Mouse (Mus musculus): ENCODE results near the gene Atp5s. TPM values are rescaled to one million over a fixed set of nuclear protein-coding genes. Genes with fewer than 3 reads are reported as not detected.

Gene Atp5s
- total RNA-seq (2014; fragmentation: Nextera tagmentation) (66.9 and 83.2 TPM in 2 replicates), total RNA-seq (2017) (15.9 and 19.6 TPM in 2 replicates), polyA plus RNA-seq (2012) (8.2 and 12.1 TPM in 2 replicates)

DNA sequence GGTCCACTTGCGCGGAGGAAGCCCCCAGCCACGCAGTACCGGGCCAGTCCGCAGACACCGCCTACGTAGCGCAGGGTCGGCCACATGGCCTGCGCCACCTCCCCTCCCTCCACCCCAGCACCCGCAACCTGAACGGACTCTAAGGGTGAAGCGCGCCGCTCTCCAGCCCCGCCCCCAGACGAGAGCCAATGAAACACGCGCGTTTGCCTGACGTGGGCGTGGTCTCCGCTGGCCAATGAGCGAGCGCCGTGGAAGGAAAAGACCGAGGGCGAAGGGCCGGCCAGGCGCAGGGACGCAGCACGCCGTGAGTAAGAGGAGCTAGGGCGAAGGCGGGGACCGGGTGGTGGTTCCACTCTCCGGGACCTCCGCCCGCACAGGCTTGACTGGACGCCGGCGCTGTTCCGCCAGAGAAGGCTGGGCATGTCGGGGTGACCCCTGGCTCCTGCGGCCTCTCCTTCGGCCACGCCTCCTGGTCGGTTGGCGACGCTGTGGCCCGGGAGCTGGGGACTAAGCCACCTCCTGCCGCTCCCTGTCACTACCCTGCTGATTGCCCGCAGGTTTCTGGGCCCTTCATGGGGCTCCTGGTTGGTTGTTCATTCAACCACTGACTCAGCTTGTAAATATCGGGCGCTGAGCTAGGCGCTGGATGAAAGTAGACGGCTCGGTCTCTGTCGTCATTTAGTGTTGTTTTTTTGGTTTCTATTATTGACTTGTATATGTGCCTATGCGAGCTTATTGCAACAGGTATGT lies at the start of gene Atp5s, which contains the start of gene L2hgdh:
TSS of gene Atp5s (plus strand) at position 240 of the 750 bp plus-strand sequence.
TSS of gene L2hgdh (minus strand) at position 163 of the 750 bp plus-strand sequence.
- peak; percentile 91 for ATAC-seq (ENCODE audit: extremely low read depth, insufficient number of reproducible peaks, low FRiP score, poor library complexity, severe bottlenecking)
- Histone ChIP-seq H3K4me1 (ENCODE audit: insufficient read depth, low read depth, low read length) (peaks cover 27% of the 10 kb centered on the region), H3K9me3 (replicated peaks) (peaks cover 1% of the 10 kb centered on the region), H3K36me3 (replicated peaks) (peaks cover 40% of the 10 kb centered on the region), H3K27me3 (ENCODE audit: insufficient read depth, low read length) (no peaks in the 10 kb centered on the region), H3K4me3 (ENCODE audit: low read depth, low read length) (peak within 1 kb of the TSS; percentile 81)
- peak; percentile 98 for DNase-seq (ENCODE audit: low spot score)
- TF ChIP-seq POLR2AphosphoS5 (IDR thresholded peaks at IDR 0.05; ENCODE audit: insufficient replicate concordance, low read depth, low read length), result no peak

GRCm38 (mm10) chr12:69676157-69676556 lies 48.6 kb upstream of the Atp5s start:
- no peak overlapping the region for H3K4me3 ChIP-seq (ENCODE audit: low read depth, low read length)
- TF ChIP-seq GATA1 (IDR thresholded peaks at IDR 0.05; ENCODE audit: borderline replicate concordance, low read length) (no peak), TAL1 (conservative IDR thresholded peaks at IDR 0.05; ENCODE audit: low read depth, low read length) (no peak), POLR2AphosphoS5 (IDR thresholded peaks at IDR 0.05; ENCODE audit: insufficient replicate concordance, low read depth, low read length) (no peak), CTCF (IDR thresholded peaks at IDR 0.05; ENCODE audit: low read depth, low read length) (no peak), GATA2 (IDR thresholded peaks at IDR 0.05; ENCODE audit: borderline replicate concordance, low read depth, low read length) (no peak)
- H3K27me3 ChIP-seq (ENCODE audit: insufficient read depth, low read length), result no peaks in the 10 kb centered on the region
- DNase-seq (ENCODE audit: low spot score) (no peak), ATAC-seq (ENCODE audit: extremely low read depth, insufficient number of reproducible peaks, low FRiP score, poor library complexity, severe bottlenecking) (no peak)
- peaks cover 14% of the 10 kb centered on the region for H3K36me3 ChIP-seq (replicated peaks)
- no peaks in the 10 kb centered on the region for H3K9me3 ChIP-seq (replicated peaks)
- peaks cover 22% of the 10 kb centered on the region for H3K4me1 ChIP-seq (ENCODE audit: insufficient read depth, low read depth, low read length)

GRCm38 (mm10) chr12:69680635-69681565 lies 43.9 kb upstream of the Atp5s start:
- peak overlapping the region; percentile 85 for H3K4me3 ChIP-seq (ENCODE audit: low read depth, low read length)

DNA sequence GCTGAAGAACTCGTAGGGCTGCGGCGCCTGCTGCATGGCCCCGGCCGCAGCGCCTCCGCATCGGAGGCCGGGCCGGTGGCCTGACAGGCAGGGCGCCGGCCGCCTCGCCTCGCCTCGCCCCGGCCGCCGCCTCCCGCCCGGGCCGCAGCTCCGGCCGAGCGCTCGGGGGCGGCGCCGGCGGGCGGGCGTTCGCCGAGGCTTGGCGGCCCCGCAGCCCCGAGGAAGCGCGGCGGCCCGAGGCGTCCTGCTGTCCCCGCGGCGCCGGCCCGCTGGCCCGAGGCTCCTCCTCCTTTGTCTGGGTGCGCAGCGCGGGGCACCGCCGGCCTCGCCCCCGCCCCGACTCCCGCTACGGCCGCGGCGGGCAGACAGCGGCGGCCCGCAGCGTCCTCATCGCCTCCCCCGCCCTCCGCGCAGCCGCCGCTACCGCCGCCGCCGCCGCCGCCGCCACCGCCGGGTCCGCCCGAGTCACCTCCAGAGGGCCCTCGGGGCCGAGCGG lies 43.1 kb upstream of the Atp5s start, which contains the start of gene Sos2:
TSS of gene Sos2 (minus strand) at position 287 of the 496 bp plus-strand sequence.
- peaks cover 28% of the 10 kb centered on the region for H3K4me1 ChIP-seq (ENCODE audit: insufficient read depth, low read depth, low read length)
- no peak for ATAC-seq (ENCODE audit: extremely low read depth, insufficient number of reproducible peaks, low FRiP score, poor library complexity, severe bottlenecking)
- DNase-seq (ENCODE audit: low spot score), result peak; percentile 67
- H3K9me3 ChIP-seq (replicated peaks), result no peaks in the 10 kb centered on the region
- TF ChIP-seq TAL1 (conservative IDR thresholded peaks at IDR 0.05; ENCODE audit: low read depth, low read length) (no peak), POLR2AphosphoS5 (IDR thresholded peaks at IDR 0.05; ENCODE audit: insufficient replicate concordance, low read depth, low read length) (no peak), GATA1 (IDR thresholded peaks at IDR 0.05; ENCODE audit: borderline replicate concordance, low read length) (no peak), CTCF (IDR thresholded peaks at IDR 0.05; ENCODE audit: low read depth, low read length) (no peak), GATA2 (IDR thresholded peaks at IDR 0.05; ENCODE audit: borderline replicate concordance, low read depth, low read length) (no peak)
- no peaks in the 10 kb centered on the region for H3K36me3 ChIP-seq (replicated peaks)
- H3K4me3 ChIP-seq (ENCODE audit: low read depth, low read length), result peak within 1 kb of the TSS; percentile 85
- H3K27me3 ChIP-seq (ENCODE audit: insufficient read depth, low read length), result no peaks in the 10 kb centered on the region

More at GRCm38 (mm10) chr12:69680635-69681565, 43.9 kb upstream of the Atp5s start:
- Histone ChIP-seq H3K9me3 (replicated peaks) (no peaks in the 10 kb centered on the region), H3K36me3 (replicated peaks) (peaks cover 4% of the 10 kb centered on the region), H3K27me3 (ENCODE audit: insufficient read depth, low read length) (no peaks in the 10 kb centered on the region), H3K4me1 (ENCODE audit: insufficient read depth, low read depth, low read length) (peaks cover 28% of the 10 kb centered on the region)
- ATAC-seq (ENCODE audit: extremely low read depth, insufficient number of reproducible peaks, low FRiP score, poor library complexity, severe bottlenecking) (peak; percentile 51), DNase-seq (ENCODE audit: low spot score) (peak; percentile 70)
- TF ChIP-seq GATA2 (IDR thresholded peaks at IDR 0.05; ENCODE audit: borderline replicate concordance, low read depth, low read length) (no peak), GATA1 (IDR thresholded peaks at IDR 0.05; ENCODE audit: borderline replicate concordance, low read length) (no peak), TAL1 (conservative IDR thresholded peaks at IDR 0.05; ENCODE audit: low read depth, low read length) (no peak), CTCF (IDR thresholded peaks at IDR 0.05; ENCODE audit: low read depth, low read length) (no peak), POLR2AphosphoS5 (IDR thresholded peaks at IDR 0.05; ENCODE audit: insufficient replicate concordance, low read depth, low read length) (no peak)

- Histone ChIP-seq H3K4me3 (ENCODE audit: low read depth, low read length) (peak overlapping the region; percentile 85), H3K9me3 (replicated peaks) (no peaks in the 10 kb centered on the region), H3K27me3 (ENCODE audit: insufficient read depth, low read length) (no peaks in the 10 kb centered on the region), H3K36me3 (replicated peaks) (no peaks in the 10 kb centered on the region), H3K4me1 (ENCODE audit: insufficient read depth, low read depth, low read length) (peaks cover 28% of the 10 kb centered on the region)
- DNase-seq (ENCODE audit: low spot score) (peak; percentile 85), ATAC-seq (ENCODE audit: extremely low read depth, insufficient number of reproducible peaks, low FRiP score, poor library complexity, severe bottlenecking) (peak; percentile 46)
- TF ChIP-seq CTCF (IDR thresholded peaks at IDR 0.05; ENCODE audit: low read depth, low read length), result no peak
- TF ChIP-seq TAL1 (conservative IDR thresholded peaks at IDR 0.05; ENCODE audit: low read depth, low read length), result no peak
- no peak for TF ChIP-seq GATA1 (IDR thresholded peaks at IDR 0.05; ENCODE audit: borderline replicate concordance, low read length)
- no peak for TF ChIP-seq GATA2 (IDR thresholded peaks at IDR 0.05; ENCODE audit: borderline replicate concordance, low read depth, low read length)
- TF ChIP-seq POLR2AphosphoS5 (IDR thresholded peaks at IDR 0.05; ENCODE audit: insufficient replicate concordance, low read depth, low read length), result no peak
Measured at GRCm38 (mm10) chr12:69682065-69682787, 42.5 kb upstream of the Atp5s start.
